Mouse (Mus musculus): ENCODE measurements at regions not wholly inside any gene's neighbourhood (a gene's known extent, or its start where the extent isn't known, plus 50 kb on each side); places are given as distances from the start of the nearest gene placed in this dataset.
"Not testable (repeated sequence)": the region's sequence is repeated elsewhere in the genome, so short reads cannot be mapped to it uniquely, and the experiment has no call there.

- Histone ChIP-seq H3K27me3 (ENCODE audit: control insufficient read depth, insufficient read depth, low read length) (no peaks in the 10 kb centered on the region), H3K4me3 (ENCODE audit: low read depth, low read length) (no peak overlapping the region), H3K27ac (ENCODE audit: low read depth, low read length) (peak overlapping the region; percentile 67), H3K4me2 (ENCODE audit: low read depth, low read length, severe bottlenecking) (no peak overlapping the region), H3K4me1 (replicated peaks; ENCODE audit: control insufficient read depth, insufficient read depth, low read length) (peaks cover 24% of the 10 kb centered on the region), H3K9ac (ENCODE audit: low read length) (no peak overlapping the region), H3K36me3 (ENCODE audit: control insufficient read depth, insufficient read depth, low read length) (no peaks in the 10 kb centered on the region), H3K9me3 (ENCODE audit: control insufficient read depth, low read length) (no peaks in the 10 kb centered on the region)
- DNase-seq (ENCODE audit: low spot score), result no peak
- WGBS, result 19% methylated on average over 10 of the region's 10 CpGs
- ATAC-seq (replicated peaks; ENCODE audit: low FRiP score), result no peak
Measured at GRCm38 (mm10) chr16:31547391-31547790, 115.9 kb upstream of the Dlg1 start.

- H3K4me1 ChIP-seq (replicated peaks; ENCODE audit: control insufficient read depth, insufficient read depth, low read length), result peaks cover 22% of the 10 kb centered on the region
- H3K4me2 ChIP-seq (ENCODE audit: low read depth, low read length, severe bottlenecking), result no peak overlapping the region
- WGBS, result 87% methylated on average over 5 of the region's 5 CpGs
- H3K27me3 ChIP-seq (ENCODE audit: control insufficient read depth, insufficient read depth, low read length), result no peaks in the 10 kb centered on the region
- H3K4me3 ChIP-seq (ENCODE audit: low read depth, low read length), result no peak overlapping the region
- no peak for DNase-seq (ENCODE audit: low spot score)
- no peak overlapping the region for H3K9ac ChIP-seq (ENCODE audit: low read length)
- H3K36me3 ChIP-seq (ENCODE audit: control insufficient read depth, insufficient read depth, low read length), result no peaks in the 10 kb centered on the region
- no peaks in the 10 kb centered on the region for H3K9me3 ChIP-seq (ENCODE audit: control insufficient read depth, low read length)
- H3K27ac ChIP-seq (ENCODE audit: low read depth, low read length), result no peak overlapping the region
- no peak for ATAC-seq (replicated peaks; ENCODE audit: low FRiP score)
Measured at GRCm38 (mm10) chr16:31549975-31550374, 113.3 kb upstream of the Dlg1 start.

GRCm38 (mm10) chr16:31550539-31550938, 112.7 kb upstream of the Dlg1 start:
- H3K27me3 ChIP-seq (ENCODE audit: control insufficient read depth, insufficient read depth, low read length); H3K36me3 ChIP-seq (ENCODE audit: control insufficient read depth, insufficient read depth, low read length); H3K27ac ChIP-seq (ENCODE audit: low read depth, low read length); H3K9me3 ChIP-seq (ENCODE audit: control insufficient read depth, low read length); DNase-seq (ENCODE audit: low spot score); H3K4me3 ChIP-seq (ENCODE audit: low read depth, low read length); H3K9ac ChIP-seq (ENCODE audit: low read length); ATAC-seq (replicated peaks; ENCODE audit: low FRiP score); H3K4me2 ChIP-seq (ENCODE audit: low read depth, low read length, severe bottlenecking): not testable (repeated sequence)
- peaks cover 16% of the 10 kb centered on the region for H3K4me1 ChIP-seq (replicated peaks; ENCODE audit: control insufficient read depth, insufficient read depth, low read length)
- 91% methylated on average over 2 of the region's 2 CpGs for WGBS

GRCm38 (mm10) chr16:31551416-31552151, 111.7 kb upstream of the Dlg1 start:
- peak overlapping the region; percentile 37; the same call in 1 of the 2 replicates for H3K27ac ChIP-seq (ENCODE audit: low read depth, low read length)
- 30% methylated on average over 11 of the region's 11 CpGs for WGBS
- H3K9ac ChIP-seq (ENCODE audit: low read length), result no peak overlapping the region
- H3K9me3 ChIP-seq (ENCODE audit: control insufficient read depth, low read length), result no peaks in the 10 kb centered on the region
- peaks cover 7% of the 10 kb centered on the region; the same call in 1 of the 2 replicates for H3K4me1 ChIP-seq (replicated peaks; ENCODE audit: control insufficient read depth, insufficient read depth, low read length)
- H3K27me3 ChIP-seq (ENCODE audit: control insufficient read depth, insufficient read depth, low read length), result no peaks in the 10 kb centered on the region
- no peak overlapping the region for H3K4me3 ChIP-seq (ENCODE audit: low read depth, low read length)
- no peaks in the 10 kb centered on the region for H3K36me3 ChIP-seq (ENCODE audit: control insufficient read depth, insufficient read depth, low read length)
- ATAC-seq (replicated peaks; ENCODE audit: low FRiP score), result no peak
- no peak for DNase-seq (ENCODE audit: low spot score)
- no peak overlapping the region for H3K4me2 ChIP-seq (ENCODE audit: low read depth, low read length, severe bottlenecking)

GRCm38 (mm10) chr16:31553361-31554146, 109.7 kb upstream of the Dlg1 start:
- Histone ChIP-seq H3K4me3 (ENCODE audit: low read depth, low read length) (no peak overlapping the region), H3K4me2 (ENCODE audit: low read depth, low read length, severe bottlenecking) (no peak overlapping the region), H3K9me3 (ENCODE audit: control insufficient read depth, low read length) (no peaks in the 10 kb centered on the region; the same call in 1 of the 2 replicates), H3K27ac (ENCODE audit: low read depth, low read length) (no peak overlapping the region), H3K27me3 (ENCODE audit: control insufficient read depth, insufficient read depth, low read length) (no peaks in the 10 kb centered on the region), H3K4me1 (replicated peaks; ENCODE audit: control insufficient read depth, insufficient read depth, low read length) (peaks cover 7% of the 10 kb centered on the region; the same call in 1 of the 2 replicates), H3K36me3 (ENCODE audit: control insufficient read depth, insufficient read depth, low read length) (no peaks in the 10 kb centered on the region), H3K9ac (ENCODE audit: low read length) (no peak overlapping the region)
- ATAC-seq (replicated peaks; ENCODE audit: low FRiP score) (no peak), DNase-seq (ENCODE audit: low spot score) (no peak)
- WGBS, result 76% methylated on average over 8 of the region's 8 CpGs

- H3K27me3 ChIP-seq (ENCODE audit: control insufficient read depth, insufficient read depth, low read length), result no peaks in the 10 kb centered on the region
- H3K4me2 ChIP-seq (ENCODE audit: low read depth, low read length, severe bottlenecking), result no peak overlapping the region
- no peak overlapping the region for H3K4me3 ChIP-seq (ENCODE audit: low read depth, low read length)
- DNase-seq (ENCODE audit: low spot score) (no peak), ATAC-seq (replicated peaks; ENCODE audit: low FRiP score) (no peak)
- H3K9ac ChIP-seq (ENCODE audit: low read length), result no peak overlapping the region
- no peaks in the 10 kb centered on the region for H3K36me3 ChIP-seq (ENCODE audit: control insufficient read depth, insufficient read depth, low read length)
- no peak overlapping the region for H3K27ac ChIP-seq (ENCODE audit: low read depth, low read length)
- no peaks in the 10 kb centered on the region; the same call in 1 of the 2 replicates for H3K9me3 ChIP-seq (ENCODE audit: control insufficient read depth, low read length)
- no peaks in the 10 kb centered on the region for H3K4me1 ChIP-seq (replicated peaks; ENCODE audit: control insufficient read depth, insufficient read depth, low read length)
Measured at GRCm38 (mm10) chr16:31560426-31560825, 102.8 kb upstream of the Dlg1 start.

GRCm38 (mm10) chr16:31564926-31565325, 98.3 kb upstream of the Dlg1 start:
- H3K4me1 ChIP-seq (replicated peaks; ENCODE audit: control insufficient read depth, insufficient read depth, low read length), result no peaks in the 10 kb centered on the region
- 85% methylated on average over 5 of the region's 5 CpGs for WGBS
- DNase-seq (ENCODE audit: low spot score) (no peak), ATAC-seq (replicated peaks; ENCODE audit: low FRiP score) (no peak)
- no peak overlapping the region for H3K27ac ChIP-seq (ENCODE audit: low read depth, low read length)
- no peaks in the 10 kb centered on the region for H3K27me3 ChIP-seq (ENCODE audit: control insufficient read depth, insufficient read depth, low read length)
- no peak overlapping the region for H3K9ac ChIP-seq (ENCODE audit: low read length)
- H3K4me2 ChIP-seq (ENCODE audit: low read depth, low read length, severe bottlenecking), result no peak overlapping the region
- H3K36me3 ChIP-seq (ENCODE audit: control insufficient read depth, insufficient read depth, low read length), result no peaks in the 10 kb centered on the region
- H3K4me3 ChIP-seq (ENCODE audit: low read depth, low read length), result no peak overlapping the region
- H3K9me3 ChIP-seq (ENCODE audit: control insufficient read depth, low read length), result no peaks in the 10 kb centered on the region

- Histone ChIP-seq H3K27ac (ENCODE audit: low read depth, low read length) (no peak overlapping the region), H3K9me3 (ENCODE audit: control insufficient read depth, low read length) (no peaks in the 10 kb centered on the region), H3K4me3 (ENCODE audit: low read depth, low read length) (no peak overlapping the region), H3K4me1 (replicated peaks; ENCODE audit: control insufficient read depth, insufficient read depth, low read length) (no peaks in the 10 kb centered on the region), H3K9ac (ENCODE audit: low read length) (no peak overlapping the region), H3K27me3 (ENCODE audit: control insufficient read depth, insufficient read depth, low read length) (no peaks in the 10 kb centered on the region), H3K4me2 (ENCODE audit: low read depth, low read length, severe bottlenecking) (no peak overlapping the region), H3K36me3 (ENCODE audit: control insufficient read depth, insufficient read depth, low read length) (no peaks in the 10 kb centered on the region)
- peak; percentile 18 for DNase-seq (ENCODE audit: low spot score)
- ATAC-seq (replicated peaks; ENCODE audit: low FRiP score), result no peak
- WGBS, result 92% methylated on average over 6 of the region's 6 CpGs
Measured at GRCm38 (mm10) chr16:31568316-31568715, 94.9 kb upstream of the Dlg1 start.
